Mouse (Mus musculus) spleen, adult 10 weeks (tissue): ENCODE results near the gene Megf6. TPM values are rescaled to one million over a fixed set of nuclear protein-coding genes. Genes with fewer than 3 reads are reported as not detected.

Experiments used
- polyA plus RNA-seq: library from polyadenylated mRNA; stranded (reverse); fragments of 350-450 nt; fragmentation: Illumina TruSeq; extraction: RNeasy Lipid Tissue Mini Kit (QIAGEN cat#74804); gene quantifications from one replicate; pipeline ENCODE4 v1.2.3, GENCODE M21; 2015; ENCODE audit warnings: low replicate concordance; ENCODE audit not compliant: insufficient read depth

The Megf6 gene
- 1.4 TPM for polyA plus RNA-seq

DNA sequence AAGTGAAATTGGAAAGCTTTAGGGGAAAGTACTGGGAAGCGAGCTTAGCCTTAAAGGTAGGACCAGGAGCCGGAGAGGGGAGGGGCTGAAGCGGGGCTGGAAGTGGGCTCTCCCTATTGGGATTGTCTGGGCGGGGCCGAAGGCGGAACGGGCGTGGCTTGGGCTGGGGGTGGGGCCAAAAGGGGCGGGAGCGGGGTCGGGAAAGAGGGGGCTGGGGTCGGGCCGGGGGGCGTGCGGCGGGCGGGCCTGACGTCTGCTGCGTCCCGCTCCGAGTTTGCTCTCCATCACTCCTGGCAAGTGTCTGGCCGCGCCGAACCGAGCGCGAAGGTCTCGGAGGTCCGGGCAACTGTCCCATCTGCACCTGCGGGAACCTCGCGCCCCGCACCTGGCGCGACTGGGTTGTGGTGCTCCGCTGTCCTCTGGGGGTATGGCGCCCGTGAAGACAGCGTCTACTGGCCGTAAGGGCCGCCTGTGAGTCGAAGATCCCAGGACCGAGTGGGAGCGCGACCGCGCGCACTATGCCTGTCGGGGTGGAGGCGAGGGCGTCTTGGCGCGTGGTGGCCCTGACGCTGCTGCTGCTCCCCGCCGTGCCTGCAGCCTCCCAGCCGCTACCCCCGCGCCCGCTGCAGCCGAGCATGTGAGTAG, at the start of gene Megf6:
TSS of gene Megf6 (plus strand) at position 225 of the 645 bp plus-strand sequence.

DNA sequence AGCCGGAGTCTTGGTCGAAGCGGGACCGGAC, 30.5 kb upstream of the Megf6 start, which contains the start of gene Trp73:
TSS of gene Trp73 (minus strand) at position 27 of the 31 bp plus-strand sequence.

DNA sequence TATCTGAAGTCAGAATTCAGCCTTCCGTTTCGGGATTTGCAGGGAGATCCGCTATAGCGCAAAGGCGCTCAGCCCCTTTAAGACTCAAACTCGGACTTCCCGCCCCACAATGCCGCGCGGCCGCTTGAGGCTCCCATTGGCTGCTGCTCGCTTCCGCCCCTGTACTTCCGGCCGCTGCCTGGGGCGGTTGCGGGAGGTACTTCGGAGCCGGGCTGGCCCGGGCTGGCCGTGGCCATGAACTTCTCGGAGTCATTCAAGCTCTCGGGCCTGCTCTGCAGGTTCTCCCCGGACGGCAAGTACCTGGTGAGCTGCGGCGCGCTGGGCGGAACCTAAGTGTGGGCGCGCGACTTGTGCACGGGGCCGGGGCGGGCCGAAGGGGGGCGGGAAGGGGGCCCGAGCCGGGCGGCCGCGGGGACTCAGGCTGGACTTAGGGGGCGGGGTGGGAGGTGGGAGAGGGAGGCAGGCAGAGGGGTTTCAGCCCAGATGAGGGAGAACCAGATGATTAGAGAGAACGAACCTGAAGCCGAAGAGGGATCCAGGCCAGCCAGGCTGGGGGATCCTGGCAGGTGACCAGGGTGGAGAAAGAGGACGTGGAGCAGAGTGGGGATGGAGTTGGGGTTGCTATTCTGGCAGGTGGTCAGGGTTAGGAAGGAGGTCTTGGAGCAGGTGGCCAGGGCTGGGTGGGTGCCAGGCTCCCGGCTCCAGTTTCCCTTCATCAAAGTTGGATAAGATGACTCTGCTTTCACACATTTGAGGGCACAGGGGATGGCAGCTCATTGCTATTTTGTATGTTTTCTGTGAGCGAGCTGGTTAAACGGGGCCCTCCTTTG, 28.1 kb upstream of the Megf6 start, which contains the start of gene Wrap73:
TSS of gene Wrap73 (plus strand) at position 162 of the 830 bp plus-strand sequence.

DNA sequence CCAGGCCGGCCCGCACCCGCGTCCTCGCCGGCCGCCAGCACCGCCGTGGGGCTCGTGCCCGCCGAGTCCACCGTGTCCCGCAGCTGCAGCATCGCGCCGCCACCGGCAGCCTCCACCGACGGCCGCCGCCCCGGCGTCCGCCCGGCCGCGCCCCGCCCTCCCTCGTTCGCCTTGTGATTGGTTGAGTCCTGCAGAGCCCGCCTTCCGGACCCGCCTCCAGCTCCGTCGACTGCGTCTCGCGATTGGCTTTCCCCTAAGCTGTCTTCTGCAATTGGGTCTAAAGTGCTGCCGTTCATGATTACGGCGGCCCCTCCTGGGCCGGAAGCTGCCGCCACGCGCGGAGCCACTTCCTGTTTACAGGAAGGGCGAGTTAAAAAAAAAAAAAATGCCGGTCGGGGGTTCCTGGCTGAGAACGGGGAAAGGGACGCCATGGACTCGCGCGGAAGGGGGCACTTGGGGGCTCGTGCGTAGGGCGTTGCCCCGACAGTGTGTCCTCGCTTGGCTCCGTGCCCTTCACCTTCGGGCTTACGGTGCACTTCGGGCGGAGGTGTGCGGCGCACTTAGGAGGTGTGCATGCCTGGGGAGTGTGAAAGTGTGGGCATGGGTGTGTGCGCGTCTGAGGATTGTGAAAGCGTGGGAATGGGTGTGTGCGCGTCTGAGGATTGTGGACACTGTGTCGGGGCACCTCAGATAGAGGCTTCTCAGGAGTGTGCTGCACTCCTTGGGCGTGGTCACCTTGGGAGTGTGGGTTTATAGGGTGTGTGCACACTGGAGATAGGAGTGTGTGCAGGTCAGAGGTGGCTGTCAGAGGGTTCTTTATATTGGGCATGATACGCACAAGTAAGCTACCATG, 9.8 kb upstream of the Megf6 start, which contains the start of gene Tprgl:
TSS of gene Tprgl (minus strand) at position 129 of the 853 bp plus-strand sequence.

DNA sequence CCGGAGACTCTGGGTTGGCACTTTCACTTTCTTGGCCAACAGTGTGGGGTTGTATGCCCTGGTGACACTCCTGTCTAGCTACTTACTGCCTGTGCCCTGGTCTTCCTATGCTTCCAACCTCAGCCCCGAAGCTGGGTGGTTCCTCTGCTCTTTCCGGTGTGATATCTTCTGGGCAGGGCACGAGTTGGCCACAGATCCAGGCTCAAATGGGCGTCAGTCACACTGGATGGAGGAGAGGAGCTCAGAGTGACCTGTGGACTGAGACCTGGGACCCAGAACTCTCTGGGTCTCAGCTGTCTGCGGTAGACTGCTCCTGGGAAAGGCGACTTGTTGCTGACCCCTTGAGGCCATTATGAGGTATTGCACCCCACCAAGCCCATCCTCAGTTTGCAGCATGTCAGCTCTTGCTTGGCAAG, 130.9 kb downstream of the Megf6 start, which contains the start of gene Arhgef16:
TSS of gene Arhgef16 (minus strand) at position 211 of the 416 bp plus-strand sequence.

Other genes with a start within 250 kb of the Megf6 start
- 20.9 TPM for gene A430005L14Rik, start 213.5 kb upstream of the Megf6 start, polyA plus RNA-seq
- gene Dffb, start 195.6 kb upstream of the Megf6 start, polyA plus RNA-seq, result 18.7 TPM
- 10.6 TPM for gene Cep104, start 195.5 kb upstream of the Megf6 start, polyA plus RNA-seq
- gene Lrrc47, start 159.0 kb upstream of the Megf6 start, polyA plus RNA-seq, result 35.7 TPM
- gene Smim1, start 144.5 kb upstream of the Megf6 start, polyA plus RNA-seq, result 3.0 TPM
- gene Ccdc27, start 128.1 kb upstream of the Megf6 start, polyA plus RNA-seq, result not detected
- 0.04 TPM for gene Trp73, start 30.5 kb upstream of the Megf6 start, polyA plus RNA-seq
- 7.3 TPM for gene Wrap73, start 28.4 kb upstream of the Megf6 start, polyA plus RNA-seq
- 133 TPM for gene Tprgl, start 10.1 kb upstream of the Megf6 start, polyA plus RNA-seq
- gene Arhgef16, start 130.9 kb downstream of the Megf6 start, polyA plus RNA-seq, result not detected
- gene B230104I21Rik, start 165.4 kb downstream of the Megf6 start, polyA plus RNA-seq, result not detected